Mouse (Mus musculus): Measurements from ENCODE around the gene Grid2ip. TPM values are rescaled to one million over a fixed set of nuclear protein-coding genes. Genes with fewer than 3 reads are reported as not detected.

Grid2ip gene
- polyA plus RNA-seq, 1 experiment from 2014 or later = 0.36 TPM

DNA sequence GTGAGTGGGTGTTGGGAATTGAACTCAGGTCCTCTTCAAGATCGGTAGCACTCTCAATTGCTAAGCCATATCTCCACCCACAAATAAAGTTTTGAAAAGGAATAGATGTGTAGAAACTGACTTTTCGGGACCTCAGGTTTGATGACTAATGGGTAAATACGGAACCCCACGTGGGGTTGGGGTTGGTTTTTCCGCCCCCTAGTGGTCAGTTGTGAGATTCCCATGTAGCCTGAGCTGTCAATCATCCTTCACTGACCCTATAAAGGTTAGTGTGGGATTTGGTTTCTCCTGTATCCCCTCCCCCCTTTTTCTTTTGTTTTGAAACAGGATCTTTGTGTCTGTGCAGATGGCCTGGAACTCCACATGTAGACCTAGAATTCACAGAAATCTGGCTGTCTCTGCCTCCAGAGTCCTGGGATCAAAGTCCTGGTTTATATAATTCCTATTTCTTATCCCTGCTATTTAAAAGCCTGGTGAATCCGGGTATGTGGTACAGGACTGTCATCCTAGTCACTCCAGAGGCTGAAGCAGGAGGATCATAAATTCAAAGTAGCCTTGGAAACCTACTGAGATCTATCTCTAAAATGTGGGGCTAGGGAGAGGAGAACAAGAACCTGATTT, 66.9 kb downstream of the Grid2ip start:
- no peak overlapping the region for H3K27ac ChIP-seq (replicated peaks; ENCODE audit: low read depth, low read length)
- H3K9ac ChIP-seq (replicated peaks; ENCODE audit: low read length) = no peak overlapping the region
- H3K27me3 ChIP-seq (ENCODE audit: control insufficient read depth, insufficient read depth, low read length) = no peaks in the 10 kb centered on the region
- no peak; the same call in 1 of the 2 replicates for ATAC-seq (replicated peaks; ENCODE audit: insufficient number of reproducible peaks, low FRiP score, low TSS enrichment, low read depth)
- WGBS = 37% methylated on average over 6 of the region's 6 CpGs
- peaks cover 8% of the 10 kb centered on the region; the same call in 1 of the 2 replicates for H3K36me3 ChIP-seq (replicated peaks; ENCODE audit: control insufficient read depth, insufficient read depth, low read depth, low read length)
- H3K4me1 ChIP-seq (ENCODE audit: control insufficient read depth, insufficient read depth, low read length) = no peaks in the 10 kb centered on the region
- H3K4me2 ChIP-seq (ENCODE audit: low read depth, low read length) = no peak overlapping the region
- H3K9me3 ChIP-seq (replicated peaks; ENCODE audit: control insufficient read depth, low read length) = no peaks in the 10 kb centered on the region
- DNase-seq (ENCODE audit: low spot score) = peak; percentile 78
- H3K4me3 ChIP-seq (ENCODE audit: low read depth, low read length) = no peak overlapping the region

DNA sequence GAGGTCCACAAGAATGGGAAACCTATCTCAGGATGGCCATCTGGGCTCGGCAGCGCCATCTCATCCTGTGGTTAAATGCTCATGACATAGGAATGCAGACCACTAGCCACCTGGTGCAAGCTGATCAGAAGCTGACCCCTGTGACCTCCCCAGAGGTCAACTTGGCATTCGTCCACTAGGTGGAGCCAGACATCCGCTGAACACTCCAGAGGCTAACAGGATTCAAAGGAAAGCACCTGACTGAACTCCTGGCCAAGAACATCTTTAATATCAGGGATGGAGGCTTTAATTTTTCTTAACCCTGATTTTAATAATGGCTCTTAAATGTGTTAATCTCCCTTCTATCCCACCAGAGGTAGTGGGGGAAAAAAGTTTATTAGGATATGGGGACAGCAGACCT, 77.3 kb downstream of the Grid2ip start:
- H3K4me1 ChIP-seq (ENCODE audit: control insufficient read depth, insufficient read depth, low read length) = no peaks in the 10 kb centered on the region
- 2% methylated on average over 4 of the region's 4 CpGs for WGBS
- no peaks in the 10 kb centered on the region for H3K36me3 ChIP-seq (replicated peaks; ENCODE audit: control insufficient read depth, insufficient read depth, low read depth, low read length)
- DNase-seq (ENCODE audit: low spot score) (peak; percentile 83), ATAC-seq (replicated peaks; ENCODE audit: insufficient number of reproducible peaks, low FRiP score, low TSS enrichment, low read depth) (no peak)
- H3K4me3 ChIP-seq (ENCODE audit: low read depth, low read length) = no peak overlapping the region
- no peak overlapping the region for H3K4me2 ChIP-seq (ENCODE audit: low read depth, low read length)
- H3K9ac ChIP-seq (replicated peaks; ENCODE audit: low read length) = no peak overlapping the region
- H3K9me3 ChIP-seq (replicated peaks; ENCODE audit: control insufficient read depth, low read length) = no peaks in the 10 kb centered on the region
- no peaks in the 10 kb centered on the region for H3K27me3 ChIP-seq (ENCODE audit: control insufficient read depth, insufficient read depth, low read length)
- no peak overlapping the region for H3K27ac ChIP-seq (replicated peaks; ENCODE audit: low read depth, low read length)

DNA sequence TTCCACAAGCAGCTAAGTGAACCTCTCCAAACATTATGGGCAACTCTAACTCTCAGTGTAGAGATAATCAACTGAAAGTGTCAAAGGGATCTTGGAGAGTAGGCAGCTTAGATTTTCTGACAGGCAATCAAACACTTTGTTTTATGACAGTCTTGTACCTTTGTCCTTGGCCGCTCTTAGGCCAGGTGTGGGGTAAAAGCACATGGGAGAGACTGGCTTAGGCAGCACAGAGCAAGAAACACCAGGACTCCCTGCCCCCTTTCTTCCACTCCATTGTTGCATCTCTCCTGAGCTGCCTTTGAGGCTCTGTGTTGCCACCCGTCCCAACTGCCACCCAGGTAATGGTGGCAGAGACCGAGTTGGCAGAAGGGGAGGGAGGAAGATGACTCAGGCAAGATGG, 84.2 kb downstream of the Grid2ip start:
- H3K4me2 ChIP-seq (ENCODE audit: low read depth, low read length) = no peak overlapping the region
- no peak overlapping the region for H3K9ac ChIP-seq (replicated peaks; ENCODE audit: low read length)
- H3K36me3 ChIP-seq (replicated peaks; ENCODE audit: control insufficient read depth, insufficient read depth, low read depth, low read length) = no peaks in the 10 kb centered on the region
- H3K9me3 ChIP-seq (replicated peaks; ENCODE audit: control insufficient read depth, low read length) = no peaks in the 10 kb centered on the region
- ATAC-seq (replicated peaks; ENCODE audit: insufficient number of reproducible peaks, low FRiP score, low TSS enrichment, low read depth) = no peak
- DNase-seq (ENCODE audit: low spot score) = no peak
- no peak overlapping the region for H3K4me3 ChIP-seq (ENCODE audit: low read depth, low read length)
- H3K27me3 ChIP-seq (ENCODE audit: control insufficient read depth, insufficient read depth, low read length) = no peaks in the 10 kb centered on the region
- no peaks in the 10 kb centered on the region for H3K4me1 ChIP-seq (ENCODE audit: control insufficient read depth, insufficient read depth, low read length)
- 84% methylated on average over 3 of the region's 3 CpGs for WGBS
- H3K27ac ChIP-seq (replicated peaks; ENCODE audit: low read depth, low read length) = no peak overlapping the region

DNA sequence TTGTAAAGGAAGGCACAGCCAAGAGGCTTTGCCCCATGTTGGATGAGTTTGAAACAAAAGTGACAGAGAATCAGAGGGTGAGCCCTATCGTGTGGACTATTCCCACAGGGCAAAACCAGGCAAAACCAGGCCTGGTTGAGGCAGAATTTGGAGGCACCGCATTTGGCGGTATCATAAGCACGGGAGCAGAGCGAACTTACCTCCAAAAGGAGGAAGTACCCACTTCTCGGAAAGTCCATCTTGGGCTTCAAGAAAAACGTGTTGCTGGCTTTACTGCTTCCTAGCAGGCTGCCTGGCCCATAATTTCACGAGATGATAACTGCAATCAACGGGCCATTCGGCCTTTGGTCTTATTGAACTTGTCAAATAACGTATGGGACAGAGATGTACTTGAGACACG, 84.6 kb downstream of the Grid2ip start:
- Histone ChIP-seq H3K9me3 (replicated peaks; ENCODE audit: control insufficient read depth, low read length) (no peaks in the 10 kb centered on the region), H3K27ac (replicated peaks; ENCODE audit: low read depth, low read length) (no peak overlapping the region), H3K9ac (replicated peaks; ENCODE audit: low read length) (no peak overlapping the region), H3K27me3 (ENCODE audit: control insufficient read depth, insufficient read depth, low read length) (no peaks in the 10 kb centered on the region), H3K36me3 (replicated peaks; ENCODE audit: control insufficient read depth, insufficient read depth, low read depth, low read length) (no peaks in the 10 kb centered on the region), H3K4me2 (ENCODE audit: low read depth, low read length) (no peak overlapping the region), H3K4me1 (ENCODE audit: control insufficient read depth, insufficient read depth, low read length) (no peaks in the 10 kb centered on the region), H3K4me3 (ENCODE audit: low read depth, low read length) (no peak overlapping the region)
- no peak for ATAC-seq (replicated peaks; ENCODE audit: insufficient number of reproducible peaks, low FRiP score, low TSS enrichment, low read depth)
- no peak for DNase-seq (ENCODE audit: low spot score)
- 89% methylated on average over 12 of the region's 12 CpGs for WGBS

Other genes with a start within 250 kb of the Grid2ip start
- 34.4 and 35.6 TPM in 2 replicates for gene Rnf216, start 244.3 kb upstream of the Grid2ip start, polyA plus RNA-seq (2014; fragmentation: Nextera tagmentation; extraction: Ambion mirVana)
- gene Olfr718-ps1, start 209.8 kb upstream of the Grid2ip start, polyA plus RNA-seq (2014; fragmentation: Nextera tagmentation; extraction: Ambion mirVana) = not detected in 2 replicates
- gene Rbak, start 176.6 kb upstream of the Grid2ip start, polyA plus RNA-seq (2014; fragmentation: Nextera tagmentation; extraction: Ambion mirVana) = 9.7 and 12.0 TPM in 2 replicates
- not detected in 2 replicates for gene Spdye4b, start 176.3 kb upstream of the Grid2ip start, polyA plus RNA-seq (2014; fragmentation: Nextera tagmentation; extraction: Ambion mirVana)
- gene Spdye4a, start 130.4 kb upstream of the Grid2ip start, polyA plus RNA-seq (2014; fragmentation: Nextera tagmentation; extraction: Ambion mirVana) = not detected in 2 replicates
- gene Zfp12, start 122.2 kb upstream of the Grid2ip start, polyA plus RNA-seq (2014; fragmentation: Nextera tagmentation; extraction: Ambion mirVana) = 20.6 and 21.4 TPM in 2 replicates
- gene Zfp316, start 87.3 kb upstream of the Grid2ip start, polyA plus RNA-seq (2014; fragmentation: Nextera tagmentation; extraction: Ambion mirVana) = 2.1 and 2.2 TPM in 2 replicates
- gene Zfp853, start 63.7 kb upstream of the Grid2ip start, polyA plus RNA-seq (2014; fragmentation: Nextera tagmentation; extraction: Ambion mirVana) = not detected in 2 replicates
- 35.5 and 41.1 TPM in 2 replicates for gene E130309D02Rik, start 42.0 kb upstream of the Grid2ip start, polyA plus RNA-seq (2014; fragmentation: Nextera tagmentation; extraction: Ambion mirVana)
- gene Zdhhc4, start 28.1 kb upstream of the Grid2ip start, polyA plus RNA-seq (2014; fragmentation: Nextera tagmentation; extraction: Ambion mirVana) = 76.3 and 77.3 TPM in 2 replicates
- gene Kdelr2, start 46.5 kb downstream of the Grid2ip start, polyA plus RNA-seq (2014; fragmentation: Nextera tagmentation; extraction: Ambion mirVana) = 246 and 261 TPM in 2 replicates
- gene Daglb, start 107.2 kb downstream of the Grid2ip start, polyA plus RNA-seq (2014; fragmentation: Nextera tagmentation; extraction: Ambion mirVana) = 7.2 and 7.3 TPM in 2 replicates
- gene Rac1, start 170.7 kb downstream of the Grid2ip start, polyA plus RNA-seq (2014; fragmentation: Nextera tagmentation; extraction: Ambion mirVana) = 521 and 540 TPM in 2 replicates